Mouse (Mus musculus) frontal cortex, postnatal 25 days (tissue): Measurements from ENCODE around the gene Foxa2.

Experiments used
- DNase-seq, 2 experiments: peaks; one replicate each; pipeline ENCODE4 v3.0.0; 2022; ENCODE audit warnings: low spot score in 2 of 2

Gene Foxa2

GRCm38 (mm10) chr2:148004554-148005521, 41.9 kb downstream of the Foxa2 start:
- no peak for DNase-seq

DNA sequence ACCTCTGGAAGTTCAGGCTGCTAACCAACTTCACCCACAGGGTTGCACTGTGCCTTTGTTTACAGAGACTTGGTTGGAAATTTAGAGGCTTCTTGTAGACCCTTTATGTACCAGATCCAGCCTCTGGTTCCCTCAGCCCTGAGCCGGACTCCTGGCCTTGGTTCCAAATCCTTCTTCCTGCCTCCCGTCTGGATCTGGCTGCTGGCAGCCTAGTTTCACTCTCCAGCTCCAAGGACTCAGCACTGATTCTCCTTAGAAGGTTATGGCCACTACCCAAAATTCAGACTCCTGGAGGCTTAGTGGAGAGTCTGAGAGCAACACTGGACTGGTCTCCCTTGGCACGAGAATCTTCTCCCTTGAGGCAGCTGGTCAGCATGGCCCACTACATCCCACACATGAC, 43.3 kb downstream of the Foxa2 start:
- no peak for DNase-seq

DNA sequence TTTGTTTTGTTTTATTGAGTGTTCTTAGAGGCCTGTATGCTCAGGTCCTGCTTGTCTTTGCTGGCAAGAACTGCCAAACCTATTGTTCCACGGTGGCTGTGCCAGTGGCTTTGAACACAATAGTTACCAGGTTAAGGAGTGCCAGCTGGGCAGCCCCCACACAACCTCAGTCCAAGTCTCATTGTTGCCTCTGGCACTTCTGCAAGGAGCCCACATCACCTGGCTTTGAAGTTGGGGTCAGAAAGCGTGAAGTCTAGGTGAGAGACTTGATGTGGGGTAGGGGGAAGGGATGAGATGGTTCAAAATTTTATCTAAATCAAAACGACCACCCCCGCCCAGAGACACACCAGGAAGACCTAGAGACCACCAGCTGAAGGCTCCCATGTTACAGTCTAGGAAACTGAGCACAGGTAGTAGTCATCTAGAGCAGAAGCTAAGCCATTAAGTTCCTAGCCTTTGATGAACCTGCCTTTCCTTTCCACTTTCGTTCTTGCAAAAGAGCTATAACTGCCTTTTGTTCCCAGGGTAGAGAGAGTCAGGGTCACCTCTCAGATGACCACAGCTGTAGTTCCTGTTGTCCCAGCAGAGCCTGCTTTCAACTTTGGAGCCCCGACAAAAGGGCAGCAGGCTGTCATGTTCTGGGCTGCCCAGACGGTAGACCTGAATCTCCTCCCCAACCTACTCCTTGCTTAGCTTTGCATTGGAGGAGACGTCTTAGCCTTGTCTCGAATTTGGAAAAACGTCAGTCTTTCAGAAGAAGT, 48.4 kb downstream of the Foxa2 start:
- no peak for DNase-seq

GRCm38 (mm10) chr2:147996781-147997180, 50.0 kb downstream of the Foxa2 start:
- no peak for DNase-seq

GRCm38 (mm10) chr2:147993821-147994220, 52.9 kb downstream of the Foxa2 start:
- DNase-seq = no peak

DNA sequence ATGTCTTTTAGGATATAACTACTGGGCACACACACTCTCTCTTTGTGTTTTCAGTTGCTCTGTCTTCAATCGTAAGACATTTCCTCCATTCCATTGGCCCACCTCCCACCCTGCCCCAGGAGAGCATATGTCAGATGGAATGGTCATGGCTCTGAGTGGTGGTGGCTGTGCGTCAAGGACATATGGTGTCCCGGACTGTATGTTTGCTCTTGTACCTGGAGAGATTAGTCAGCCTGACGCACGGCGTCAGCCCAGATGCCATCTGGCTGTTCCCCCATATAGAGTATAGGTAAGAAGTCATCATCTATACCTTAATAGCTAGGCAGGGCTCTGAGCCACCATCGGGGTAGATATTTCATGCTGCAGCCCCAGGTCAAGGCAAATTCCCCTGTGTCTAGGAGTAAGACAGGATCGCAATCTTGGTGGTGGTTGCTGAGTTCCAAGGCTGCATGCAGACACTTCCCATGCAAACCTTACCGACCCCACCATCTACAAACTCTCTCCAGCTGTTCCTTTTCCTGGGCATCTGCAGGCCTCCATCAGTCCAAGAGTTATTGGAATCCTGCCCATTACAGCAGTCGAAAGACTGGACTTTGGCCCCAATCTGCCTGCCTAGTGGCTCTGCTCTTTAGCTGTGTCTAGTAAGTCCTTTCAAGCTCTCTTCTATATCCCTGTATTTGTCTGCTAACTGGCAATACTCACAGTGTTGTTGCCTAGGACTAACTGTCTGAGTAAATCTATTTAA, 53.7 kb downstream of the Foxa2 start:
- no peak for DNase-seq
